Mouse (Mus musculus) bone marrow, adult 2 months (tissue): ENCODE data around the gene Ube3b. TPM values are rescaled to one million over a fixed set of nuclear protein-coding genes. Genes with fewer than 3 reads are reported as not detected.

ENCODE experiments used
- H3K27ac ChIP-seq: fragments of 200-500 bp; 2 replicates; pipeline ENCODE4 v1.5.1; 2012; ENCODE audit warnings: low read depth, mild to moderate bottlenecking, control low read depth, inconsistent platforms, low read length; ENCODE audit not compliant: control insufficient read depth, poor library complexity, insufficient read depth
- H3K4me1 ChIP-seq: fragments of 200-500 bp; 2 replicates; pipeline ENCODE4 v1.6.1; 2011; ENCODE audit warnings: low read length; ENCODE audit not compliant: control insufficient read depth, insufficient read depth
- H3K4me3 ChIP-seq: fragments of 200-500 bp; replicated peaks from 2 replicates; pipeline ENCODE3; 2011; ENCODE audit warnings: mild to moderate bottlenecking, low read depth, low read length, control low read depth; ENCODE audit not compliant: control insufficient read depth
- CTCF ChIP-seq: fragments of 200-500 bp; IDR thresholded peaks from 2 replicates; pipeline ENCODE4 v1.5.1; 2011; ENCODE audit warnings: low read length, control low read depth; ENCODE audit not compliant: control insufficient read depth, insufficient read depth
- POLR2A ChIP-seq: fragments of 200-500 bp; IDR thresholded peaks from 2 replicates; pipeline ENCODE4 v1.6.1; 2011; ENCODE audit warnings: low read depth, mild to moderate bottlenecking, control low read depth, low read length, borderline replicate concordance; ENCODE audit not compliant: control insufficient read depth
- WGBS: fragments of 180-500 bp; shearing (Covaris S2); methylation state at CpG from one replicate; pipeline ENCODE4 v1.1.7; 2018; 5-methylcytosine and 5-hydroxymethylcytosine counted together
- polyA plus RNA-seq: library from polyadenylated mRNA; stranded (reverse); fragments of >200 nt; gene quantifications from 2 replicates; pipeline ENCODE4 v1.2.4, GENCODE M21; 2011; ENCODE audit warnings: low replicate concordance; ENCODE audit not compliant: missing spikeins, insufficient read depth, insufficient read length

The Ube3b gene
- polyA plus RNA-seq, 1 experiment = 51.0 TPM

DNA sequence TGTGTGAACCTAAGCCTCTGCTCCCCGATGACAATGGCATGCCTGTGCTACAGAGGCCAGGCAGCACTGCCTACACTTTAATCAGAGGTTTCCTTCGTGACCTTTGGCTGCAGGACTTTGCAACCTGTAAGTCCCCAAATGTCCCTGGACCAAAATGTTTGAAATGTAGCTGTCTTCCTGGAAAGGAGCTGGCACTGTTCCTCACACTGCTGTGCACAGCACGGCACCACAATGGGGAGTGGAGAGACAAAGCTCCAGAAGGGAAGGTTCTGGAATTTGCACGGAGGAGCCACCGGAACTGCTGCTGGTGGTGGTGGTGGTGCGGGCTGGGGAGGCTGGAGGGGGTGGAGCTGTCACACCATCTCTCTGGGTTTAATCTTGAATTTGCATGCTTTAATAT lies 46.3 kb downstream of the Ube3b start:
- TF ChIP-seq CTCF (no peak), POLR2A (no peak)
- Histone ChIP-seq H3K4me3 (no peak overlapping the region), H3K27ac (no peak overlapping the region), H3K4me1 (no peaks in the 10 kb centered on the region)
- 76% methylated on average over 6 of the region's 6 CpGs for WGBS

DNA sequence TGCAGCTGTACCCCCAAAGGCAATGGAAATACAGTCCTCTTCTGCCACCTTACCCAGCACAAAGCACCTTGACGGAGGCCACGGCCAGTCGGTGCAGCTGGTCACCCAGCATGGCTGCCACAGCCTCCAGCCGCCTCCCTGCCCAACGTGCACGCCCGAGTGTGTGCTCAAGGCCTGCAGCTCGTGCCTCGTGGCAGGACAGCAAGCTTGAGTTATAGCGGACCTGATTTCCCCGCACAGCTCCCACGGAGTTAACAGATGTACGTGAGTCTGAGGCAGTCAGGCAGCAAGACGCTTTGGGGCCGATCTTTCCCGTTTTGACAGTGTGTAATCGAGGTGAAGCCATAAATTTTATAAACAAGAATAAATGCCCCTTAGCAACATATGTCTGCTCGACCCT lies 48.2 kb downstream of the Ube3b start:
- Histone ChIP-seq H3K27ac (no peak overlapping the region), H3K4me1 (no peaks in the 10 kb centered on the region), H3K4me3 (no peak overlapping the region)
- WGBS = 73% methylated on average over 18 of the region's 18 CpGs
- TF ChIP-seq POLR2A (no peak), CTCF (no peak)

DNA sequence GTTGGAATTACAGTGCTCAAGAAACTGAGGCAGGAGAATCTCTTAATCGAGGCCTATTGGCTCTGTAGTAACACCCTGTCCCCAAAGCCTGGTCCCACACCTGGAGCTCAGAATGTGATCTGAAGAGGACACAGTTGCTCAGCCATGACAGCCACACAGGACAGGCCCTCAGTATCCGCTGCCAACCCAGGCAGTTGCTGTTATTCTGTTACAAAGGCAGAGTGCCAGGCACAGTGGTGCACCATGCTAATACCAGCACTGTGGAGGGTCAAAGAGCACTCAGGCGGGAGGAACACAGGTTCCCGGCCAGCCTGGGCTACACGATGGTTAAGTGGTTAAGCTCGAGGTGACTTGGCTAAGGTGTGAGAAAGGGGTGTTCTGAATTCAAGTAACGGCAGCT lies 49.4 kb downstream of the Ube3b start:
- H3K27ac ChIP-seq = no peak overlapping the region
- H3K4me1 ChIP-seq = no peaks in the 10 kb centered on the region
- no peak overlapping the region for H3K4me3 ChIP-seq
- WGBS = 75% methylated on average over 7 of the region's 7 CpGs
- TF ChIP-seq POLR2A (no peak), CTCF (no peak)

DNA sequence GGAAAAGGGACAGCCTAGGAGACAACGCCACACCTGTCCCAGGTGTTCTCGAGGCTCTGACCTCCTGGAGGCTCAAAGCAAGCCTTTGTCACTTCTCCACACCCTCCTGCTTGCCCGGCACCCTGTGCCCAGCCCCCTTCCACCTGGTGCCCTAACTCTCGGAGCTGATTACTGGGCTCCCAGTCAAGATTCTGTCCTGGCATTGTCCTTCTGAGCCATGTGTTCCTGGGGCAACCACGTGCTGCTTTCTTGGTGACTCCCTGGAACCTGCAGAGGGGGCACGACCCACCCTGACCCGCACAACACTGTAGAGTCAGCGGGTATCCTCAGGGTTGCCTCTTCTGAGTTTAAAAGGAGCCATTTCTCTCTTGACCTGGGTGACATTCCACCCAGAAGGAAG lies 54.0 kb downstream of the Ube3b start:
- WGBS = 79% methylated on average over 8 of the region's 8 CpGs
- no peaks in the 10 kb centered on the region for H3K4me1 ChIP-seq
- no peak overlapping the region for H3K4me3 ChIP-seq
- TF ChIP-seq CTCF = no peak
- no peak for TF ChIP-seq POLR2A
- no peak overlapping the region for H3K27ac ChIP-seq

DNA sequence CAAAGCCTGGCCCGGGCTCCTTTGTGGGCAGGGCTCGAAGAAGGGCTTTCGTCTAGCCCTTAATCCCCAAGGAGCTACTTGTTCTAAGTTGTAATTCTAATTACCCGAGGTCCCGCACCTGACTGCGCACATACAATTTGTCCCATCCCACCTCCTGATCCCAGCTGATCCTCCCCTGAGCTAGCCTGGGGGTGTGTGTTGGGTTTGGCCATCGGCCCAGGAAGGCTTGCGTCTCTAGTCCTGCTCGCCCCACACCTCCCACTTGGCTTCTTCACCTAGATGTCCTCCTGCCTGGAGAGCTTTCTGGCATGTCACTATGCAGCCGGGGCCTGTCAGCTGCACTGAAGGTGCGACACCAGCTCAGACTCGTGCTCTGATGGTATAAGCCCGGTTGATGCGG lies 55.2 kb downstream of the Ube3b start:
- Histone ChIP-seq H3K4me3 (no peak overlapping the region), H3K27ac (no peak overlapping the region), H3K4me1 (no peaks in the 10 kb centered on the region)
- 91% methylated on average over 14 of the region's 14 CpGs for WGBS
- TF ChIP-seq POLR2A (no peak), CTCF (no peak)

DNA sequence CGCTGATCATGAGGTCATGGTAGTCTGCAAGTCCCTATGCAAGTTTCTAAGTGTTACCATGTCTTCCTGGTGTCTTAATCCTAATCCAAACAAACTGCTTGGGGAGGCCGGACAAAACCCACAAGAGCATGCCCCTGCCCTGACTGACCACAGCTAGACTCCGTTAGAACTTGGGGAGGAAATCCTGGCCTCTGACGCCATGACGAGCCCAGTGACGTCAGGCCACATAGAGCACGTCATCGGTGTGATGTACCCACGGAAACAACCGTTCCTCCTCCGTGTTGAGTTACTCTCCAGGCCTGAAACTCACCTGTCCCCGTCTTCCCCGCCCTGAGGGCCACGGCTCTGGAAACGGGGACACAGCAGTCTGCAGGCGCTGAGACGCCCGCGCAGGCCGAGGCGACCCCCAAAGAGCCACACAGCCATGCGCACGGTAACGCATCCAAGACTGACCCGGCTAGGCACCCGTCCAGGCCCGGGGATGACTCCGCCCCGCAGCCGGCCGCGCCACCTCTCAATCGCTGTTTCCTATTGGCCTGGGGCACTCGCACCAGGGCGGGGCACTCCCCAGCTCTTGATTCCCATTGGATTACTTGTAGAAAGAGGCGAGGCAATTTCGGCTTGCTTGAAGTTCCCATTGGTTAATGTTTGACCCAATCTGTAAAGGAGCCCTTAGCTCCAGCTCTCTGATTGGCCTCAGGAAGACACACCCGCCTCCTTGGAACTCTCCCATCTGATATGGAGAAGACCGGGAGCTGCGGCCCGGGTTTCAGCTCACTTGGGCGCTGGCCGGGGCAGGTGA lies 63.4 kb downstream of the Ube3b start, which contains the start of the genes Mmab and Mvk:
Gene Mmab (minus strand): TSS at position 495 of the 802 bp plus-strand sequence.
Gene Mvk (plus strand): TSS at position 704 of the 802 bp plus-strand sequence.
- peak within 1 kb of the TSS; percentile 52; the same call in 1 of the 2 replicates for H3K27ac ChIP-seq
- TF ChIP-seq POLR2A (0 out of 2 replicates have a peak, but pooled peaks have one; percentile 44), CTCF (no peak)
- H3K4me3 ChIP-seq = peak within 1 kb of the TSS; percentile 92
- H3K4me1 ChIP-seq = no peaks in the 10 kb centered on the region; the same call in 1 of the 2 replicates
- 1% methylated on average over 43 of the region's 43 CpGs for WGBS

DNA sequence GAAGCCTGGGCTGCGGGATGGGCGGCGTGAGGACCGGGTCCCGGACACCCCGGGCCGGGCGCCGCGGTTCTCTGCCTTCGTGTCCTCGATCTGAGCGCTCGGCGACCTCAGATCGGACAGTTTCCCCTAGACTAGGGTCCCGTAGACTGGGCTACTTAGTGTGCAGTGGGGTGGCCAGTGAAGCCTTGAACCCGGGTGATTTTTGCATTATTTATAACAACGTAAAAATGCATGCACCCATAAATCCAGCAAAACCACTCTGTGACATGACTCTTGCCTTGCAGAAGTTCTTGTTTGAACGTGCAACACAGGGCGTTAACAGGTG lies 63.9 kb downstream of the Ube3b start:
- under 1% methylated on average over 21 of the region's 21 CpGs for WGBS
- no peak overlapping the region; the same call in 1 of the 2 replicates for H3K27ac ChIP-seq
- TF ChIP-seq POLR2A = no peak; the same call in 1 of the 2 replicates
- TF ChIP-seq CTCF = no peak
- peak overlapping the region; percentile 61 for H3K4me3 ChIP-seq
- H3K4me1 ChIP-seq = no peaks in the 10 kb centered on the region; the same call in 1 of the 2 replicates

DNA sequence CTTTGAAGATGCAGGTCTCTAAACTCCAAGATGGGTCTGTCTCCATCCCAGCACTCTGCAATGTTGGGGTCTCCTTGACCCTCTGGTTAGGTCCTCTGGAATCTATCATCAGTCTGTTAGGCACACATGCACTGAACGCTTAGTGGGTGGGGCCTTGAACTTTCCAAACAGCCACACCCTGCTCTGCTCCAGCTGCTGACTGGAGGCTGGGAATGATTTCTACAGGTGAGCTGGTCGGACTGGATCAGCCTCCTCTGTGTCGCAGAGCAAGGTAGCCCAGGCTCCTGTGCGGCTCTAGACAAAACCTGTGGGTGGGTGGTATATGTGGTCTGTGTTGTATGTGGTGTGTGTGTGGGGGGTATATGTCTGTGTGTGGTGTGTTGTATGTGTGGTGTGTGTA lies 68.6 kb downstream of the Ube3b start:
- TF ChIP-seq CTCF = no peak
- no peaks in the 10 kb centered on the region; the same call in 1 of the 2 replicates for H3K4me1 ChIP-seq
- H3K27ac ChIP-seq = no peak overlapping the region
- WGBS = 82% methylated on average over 4 of the region's 4 CpGs
- H3K4me3 ChIP-seq = no peak overlapping the region

DNA sequence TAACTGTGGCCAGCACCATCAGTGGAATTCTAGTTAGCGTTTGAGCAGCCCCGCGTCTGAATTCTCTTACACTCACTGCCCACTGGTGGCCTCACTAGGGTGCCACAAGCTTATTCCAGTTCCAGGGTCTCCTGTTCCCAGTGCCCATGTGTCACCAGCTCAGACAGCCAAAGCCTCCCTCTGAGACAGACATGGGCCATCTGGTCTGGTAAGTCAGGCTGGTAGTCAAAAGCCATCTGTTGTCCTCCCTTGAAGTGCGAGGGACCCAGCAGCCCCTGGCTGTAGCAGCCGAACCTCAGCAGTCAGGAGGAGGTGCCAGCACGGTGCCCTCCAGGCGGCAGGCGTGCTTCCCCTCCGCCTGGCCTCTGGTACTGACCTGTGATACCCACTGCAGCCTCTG lies 75.9 kb downstream of the Ube3b start:
- Histone ChIP-seq H3K4me3 (no peak overlapping the region), H3K27ac (no peak overlapping the region), H3K4me1 (no peaks in the 10 kb centered on the region)
- WGBS = 84% methylated on average over 9 of the region's 9 CpGs
- TF ChIP-seq POLR2A (no peak), CTCF (no peak)
